Mouse (Mus musculus) left cerebral cortex, adult 6 months (tissue): Measurements from ENCODE around the gene Olfr1090. TPM values are rescaled to one million over a fixed set of nuclear protein-coding genes. Genes with fewer than 3 reads are reported as not detected.

ENCODE experiments used
- long read RNA-seq, 2 experiments: library from polyadenylated mRNA; unstranded; transcript quantifications; one replicate each; pipeline ENCODE4 v2.0.0; 2019 to 2020
- polyA plus RNA-seq: library from polyadenylated mRNA; unstranded; fragments of <200 nt; fragmentation: Nextera tagmentation; gene quantifications from 2 replicates; pipeline ENCODE4 v1.2.3, GENCODE M21; 2021

Olfr1090 gene
- polyA plus RNA-seq: not detected in 2 replicates
- long read RNA-seq, experiment 1: 0 reads
- long read RNA-seq, experiment 2: 0 reads

GRCm38 (mm10) chr2:86758893-86759292 lies at the start of gene Olfr1090:
TSS of gene Olfr1090 (minus strand) at chr2:86758993.

GRCm38 (mm10) chr2:86782179-86782578 lies 23.4 kb upstream of the Olfr1090 start, which contains the start of gene Olfr1093:
TSS of gene Olfr1093 (plus strand) at chr2:86782479.

GRCm38 (mm10) chr2:86733601-86734000 lies 25.2 kb downstream of the Olfr1090 start, which contains the start of gene Olfr1089:
TSS of gene Olfr1089 (minus strand) at chr2:86733701.

Other genes with a start within 250 kb of the Olfr1090 start
- gene Olfr1079, start 216.5 kb downstream of the Olfr1090 start, polyA plus RNA-seq: not detected in 2 replicates
- gene Olfr1080, start 200.8 kb downstream of the Olfr1090 start, polyA plus RNA-seq: not detected in 2 replicates
- gene Olfr1082, start 160.0 kb downstream of the Olfr1090 start, polyA plus RNA-seq: not detected in 2 replicates
- gene Olfr1084, start 119.3 kb downstream of the Olfr1090 start, polyA plus RNA-seq: not detected in 2 replicates
- not detected in 2 replicates for gene Olfr1085, start 97.0 kb downstream of the Olfr1090 start, polyA plus RNA-seq
- not detected in 2 replicates for gene Olfr1086, start 78.9 kb downstream of the Olfr1090 start, polyA plus RNA-seq
- gene Olfr1087, start 60.6 kb downstream of the Olfr1090 start, polyA plus RNA-seq: not detected in 2 replicates
- gene Olfr1089, start 25.3 kb downstream of the Olfr1090 start, polyA plus RNA-seq: not detected in 2 replicates
- not detected in 2 replicates for gene Olfr1093, start 23.5 kb upstream of the Olfr1090 start, polyA plus RNA-seq
- not detected in 2 replicates for gene Olfr141, start 51.0 kb upstream of the Olfr1090 start, polyA plus RNA-seq
- gene Olfr1094, start 65.7 kb upstream of the Olfr1090 start, polyA plus RNA-seq: not detected in 2 replicates
- not detected in 2 replicates for gene Olfr1095, start 92.7 kb upstream of the Olfr1090 start, polyA plus RNA-seq
- gene Gm13723, start 115.8 kb upstream of the Olfr1090 start, polyA plus RNA-seq: not detected in 2 replicates
- not detected in 2 replicates for gene Olfr1097, start 133.2 kb upstream of the Olfr1090 start, polyA plus RNA-seq
- gene Olfr1098, start 165.6 kb upstream of the Olfr1090 start, polyA plus RNA-seq: not detected in 2 replicates
- gene Olfr1099, start 201.7 kb upstream of the Olfr1090 start, polyA plus RNA-seq: not detected in 2 replicates
- gene Olfr1100, start 221.0 kb upstream of the Olfr1090 start, polyA plus RNA-seq: not detected in 2 replicates
- gene Olfr1101, start 232.2 kb upstream of the Olfr1090 start, polyA plus RNA-seq: not detected in 2 replicates
- gene Olfr1102, start 239.4 kb upstream of the Olfr1090 start, polyA plus RNA-seq: not detected in 2 replicates